9 mouse cellular contexts compared by ENCODE assay signal in genomic region chr6:39782618-39783017, GRCm38 (mm10). TPM values are rescaled to one million over a fixed set of nuclear protein-coding genes. Genes with fewer than 3 reads are reported as not detected.
DNase-seq lines count a peak whose midpoint lies in the region; TF ChIP-seq lines count a peak whose summit lies in the region.
"Had no signal": no experiment of that assay in that cellular context is flagged by ENCODE, and none has a peak within 500 bp of the region (broad histone marks: within the 10 kb centered on the region; RNA-seq: fewer than 3 reads in every experiment).

No protein-coding gene starts in this region.

- peak; percentile 43 to 89 for TF ChIP-seq CTCF in CH12.LX (conservative IDR thresholded peaks at IDR 0.05 in 1 of 2, IDR thresholded peaks at IDR 0.05 in 1 of 2; ENCODE audit: low read depth in 2 of 2, low read length in 2 of 2)

- TF ChIP-seq POLR2A in CH12.LX (IDR thresholded peaks at IDR 0.05; ENCODE audit: low read depth, low read length) = no peak

- H3K4me2 ChIP-seq in CH12.LX (ENCODE audit: insufficient read depth, low read depth, poor library complexity, severe bottlenecking) = no peak overlapping the region

- DNase-seq in layer of hippocampus, adult 9-10 months (ENCODE audit: low spot score) = peak; percentile 58
- DNase-seq in layer of hippocampus, adult 8-10 months (ENCODE audit: low spot score in 2 of 2) = no peak
- DNase-seq in CH12.LX (ENCODE audit: extremely low read depth) = peak; percentile 64
- peak; percentile 77 for DNase-seq in NIH3T3 (ENCODE audit: low read depth)
- DNase-seq in forelimb bud, embryonic 11.5 days (ENCODE audit: low read depth, low spot score) = peak; percentile 59
- peak; percentile 79 for DNase-seq in naive thymus-derived CD4-positive, alpha-beta T cell, adult 2 months (ENCODE audit: low read depth)
- DNase-seq in right cerebral cortex, adult 18-20 months = no peak
- DNase-seq in right cerebral cortex, postnatal 14 days = no peak

- TF ChIP-seq EP300 in CH12.LX (IDR thresholded peaks at IDR 0.05; ENCODE audit: low read length) = no peak

- H3K9me3 ChIP-seq in CH12.LX (replicated peaks; ENCODE audit: low read length) = no peaks in the 10 kb centered on the region

- H3K36me3 ChIP-seq in CH12.LX (replicated peaks in 1 of 2; ENCODE audit: control insufficient read depth in 1 of 2, insufficient read depth in 1 of 2, low read length in 1 of 2) = no peaks in the 10 kb centered on the region

- H3K4me1 ChIP-seq in CH12.LX (ENCODE audit: control insufficient read depth in 1 of 2, insufficient read depth in 2 of 2) = no peaks in the 10 kb centered on the region

- in situ Hi-C loops in CH12.LX (cut with MboI; ENCODE audit: low pct_ligation_motif_present, low pct_unique_long_range_greater_than_20kb, low sequenced_read_pairs) = loop anchor here (5.0 to 10.0 kb wide), 3 partner anchors 170 to 318 kb away; no protein-coding TSS in a partner anchor

- no peaks in the 10 kb centered on the region for H3K79me2 ChIP-seq in CH12.LX (replicated peaks; ENCODE audit: control insufficient read depth, extremely low read depth, insufficient read depth, poor library complexity, severe bottlenecking)

- TF ChIP-seq RAD21 in CH12.LX (IDR thresholded peaks at IDR 0.05; ENCODE audit: low read depth, low read length) = peak; percentile 96

- H3K27ac ChIP-seq in CH12.LX (ENCODE audit: insufficient read depth, low read depth) = no peak overlapping the region

- no peak overlapping the region for H3K4me3 ChIP-seq in CH12.LX (replicated peaks in 1 of 3; ENCODE audit: low read depth in 2 of 3, low read length in 2 of 3, poor library complexity in 1 of 3)
- H3K4me3 ChIP-seq: myocyte had no signal

- H3K9ac ChIP-seq in CH12.LX (ENCODE audit: insufficient read depth, low read depth) = no peak overlapping the region

- no peaks in the 10 kb centered on the region for H3K27me3 ChIP-seq in CH12.LX (replicated peaks)

- dilution Hi-C loops in CH12.LX (cut with MboI; ENCODE audit: extremely low pct_ligation_motif_present, extremely low pct_unique_long_range_greater_than_20kb, low sequenced_read_pairs) = no loop called here

TF ChIP-seq in CH12.LX, 34 proteins besides CTCF, POLR2A, EP300 and RAD21:
- TF ChIP-seq JUN (IDR thresholded peaks at IDR 0.05; ENCODE audit: insufficient read depth, low read depth, low read length) (no peak), MXI1 (IDR thresholded peaks at IDR 0.05; ENCODE audit: low read depth, low read length) (no peak), POLR2AphosphoS2 (IDR thresholded peaks at IDR 0.05; ENCODE audit: low read depth, low read length) (no peak), RCOR1 (conservative IDR thresholded peaks at IDR 0.05; ENCODE audit: low read depth, low read length) (no peak), ZNF384 (IDR thresholded peaks at IDR 0.05; ENCODE audit: low read depth, low read length) (peak; percentile 89), TCF12 (IDR thresholded peaks at IDR 0.05; ENCODE audit: low read depth, low read length) (no peak), TBP (conservative IDR thresholded peaks at IDR 0.05; ENCODE audit: low read depth, low read length) (no peak), MAX (IDR thresholded peaks at IDR 0.05; ENCODE audit: low read length) (no peak), ZC3H11A (IDR thresholded peaks at IDR 0.05; ENCODE audit: low read depth, low read length) (peak; percentile 68), USF2 (conservative IDR thresholded peaks at IDR 0.05; ENCODE audit: low read depth, low read length) (no peak), GABPA (IDR thresholded peaks at IDR 0.05; ENCODE audit: insufficient replicate concordance, low read depth, low read length) (no peak), ETS1 (conservative IDR thresholded peaks at IDR 0.05; ENCODE audit: low read depth, low read length) (no peak), JUND (conservative IDR thresholded peaks at IDR 0.05; ENCODE audit: low read depth, low read length) (peak; percentile 42; the same call in 1 of the 2 replicates), MAFK (IDR thresholded peaks at IDR 0.05; ENCODE audit: insufficient replicate concordance, low read length) (no peak), PAX5 (IDR thresholded peaks at IDR 0.05; ENCODE audit: low read length) (no peak), CHD1 (IDR thresholded peaks at IDR 0.05; ENCODE audit: low read depth, low read length) (no peak), SMC3 (IDR thresholded peaks at IDR 0.05; ENCODE audit: low read depth, low read length) (peak; percentile 83)

RNA-seq across cellular contexts. Expression of gene Mrps33, which starts 28.2 kb away (rescaled TPM):
- 100 to 1,000 TPM; 102 to 109 (median 104) TPM for total RNA-seq in layer of hippocampus, adult 8-10 months (2022)
- total RNA-seq in CH12.LX (2012; rRNA removed) (138 and 142 TPM in 2 replicates), CH12.LX (2014; rRNA removed) (342 and 346 TPM in 2 replicates)
- polyA plus RNA-seq in CH12.LX (2012; ENCODE audit: insufficient read length, low read depth) = 166 and 168 TPM in 2 replicates

RNA-seq across cellular contexts. Expression of gene Braf, which starts 57.4 kb away (rescaled TPM):
- 100 to 1,000 TPM; 115 to 144 (median 134) TPM for total RNA-seq in layer of hippocampus, adult 8-10 months (2022)
- total RNA-seq in CH12.LX (2012; rRNA removed) = 9.7 and 9.8 TPM in 2 replicates
- 10.9 and 11.2 TPM in 2 replicates for total RNA-seq in CH12.LX (2014; rRNA removed)
- 15.7 and 21.8 TPM in 2 replicates for polyA plus RNA-seq in CH12.LX (2012; ENCODE audit: insufficient read length, low read depth)

Comparison
In these comparisons a context has a peak if more than half of its experiments do, and no peak if none do; other contexts are left out.
1. DNase-seq: peak in layer of hippocampus, adult 9-10 months (single experiment), CH12.LX (single experiment), NIH3T3 (single experiment), forelimb bud, embryonic 11.5 days (single experiment) and naive thymus-derived CD4-positive, alpha-beta T cell, adult 2 months (single experiment); none in layer of hippocampus, adult 8-10 months (0 of 2), right cerebral cortex, adult 18-20 months (single experiment) and right cerebral cortex, postnatal 14 days (single experiment).
2. RNA of gene Braf, which starts 57.4 kb away (total RNA-seq): 115 to 144 TPM in layer of hippocampus, adult 8-10 months; 9.7 to 11.2 TPM in CH12.LX; every median in the first group is over 4 times any median in the second.